Mouse (Mus musculus) erythroid progenitor cell, adult 5-6 weeks (primary cell): ENCODE data around the gene Fxyd6. TPM values are rescaled to one million over a fixed set of nuclear protein-coding genes. Genes with fewer than 3 reads are reported as not detected.

Experiments used
- ATAC-seq: replicated peaks from 2 replicates; pipeline ENCODE4 v1.8.0; 2016; ENCODE audit warnings: moderate number of reproducible peaks, mild to moderate bottlenecking, moderate TSS enrichment, inconsistent platforms; ENCODE audit not compliant: poor library complexity, low FRiP score, severe bottlenecking
- total RNA-seq, 2 experiments: library from RNA; stranded (forward) in 1 of 2; stranded (reverse) in 1 of 2; fragments of 150-400 nt in 1 of 2; fragments of 186-747, 209-891 nt in 1 of 2; gene quantifications; 2 replicates each; pipeline versions ENCODE4 v1.2.3 to v1.2.4; 2015 to 2017; ENCODE audit warnings: low replicate concordance in 2 of 2

The Fxyd6 gene
- total RNA-seq, 2 experiments from 2014 or later = not detected

GRCm38 (mm10) chr9:45407706-45408675 lies 38.0 kb downstream of the Fxyd6 start:
- ATAC-seq = no peak

DNA sequence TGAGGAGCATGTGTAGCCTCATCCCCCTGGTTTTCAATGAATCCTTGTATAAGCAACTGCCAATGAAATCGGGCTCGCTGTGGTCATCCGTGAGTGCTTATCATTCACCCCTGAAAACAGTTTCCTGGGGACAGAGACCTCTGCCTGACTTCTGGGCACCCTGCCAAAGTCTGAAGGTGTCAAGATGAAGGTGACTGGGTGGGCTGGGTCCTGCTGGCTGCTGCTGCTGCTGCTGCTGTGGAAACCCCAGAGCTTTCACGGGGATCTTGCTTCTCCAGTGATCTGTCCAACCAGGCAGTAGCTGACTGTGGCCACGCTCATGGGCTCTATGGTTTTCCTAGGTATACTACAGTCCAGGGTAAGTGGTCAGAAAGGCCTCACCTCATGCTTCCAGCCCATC lies 40.2 kb downstream of the Fxyd6 start:
- ATAC-seq = no peak

- ATAC-seq = no peak
These were observed 40.6 kb downstream of the Fxyd6 start for GRCm38 (mm10) chr9:45410614-45411013.

GRCm38 (mm10) chr9:45411111-45411510 lies 41.1 kb downstream of the Fxyd6 start:
- ATAC-seq = no peak

- no peak for ATAC-seq
These were observed 41.8 kb downstream of the Fxyd6 start for GRCm38 (mm10) chr9:45411803-45412202.

GRCm38 (mm10) chr9:45412287-45412686 lies 42.3 kb downstream of the Fxyd6 start:
- ATAC-seq = peak; percentile 47; the same call in 1 of the 2 replicates

- no peak for ATAC-seq
These were observed 42.9 kb downstream of the Fxyd6 start for GRCm38 (mm10) chr9:45412700-45413477.

- ATAC-seq = no peak
These were observed 43.6 kb downstream of the Fxyd6 start for GRCm38 (mm10) chr9:45413478-45414140.

DNA sequence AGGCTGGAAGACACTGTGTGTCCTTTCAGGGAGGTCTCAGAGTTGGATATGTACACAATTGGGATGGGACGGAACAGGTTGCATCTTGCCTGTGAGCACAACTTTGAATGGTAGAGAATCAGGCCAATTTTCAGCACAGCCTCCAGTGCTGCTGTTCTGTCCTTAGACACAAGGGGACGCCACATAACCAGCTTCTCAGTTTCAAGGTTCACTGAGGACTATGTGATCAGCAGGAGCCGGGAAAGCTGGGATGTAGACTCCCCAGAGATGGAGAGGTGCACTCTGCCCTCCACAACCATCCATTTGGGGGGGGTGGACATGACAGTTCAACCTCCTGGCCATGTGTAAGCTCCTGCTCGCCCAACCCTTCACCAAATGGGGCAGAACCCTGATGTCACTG lies 45.9 kb downstream of the Fxyd6 start:
- ATAC-seq = no peak

GRCm38 (mm10) chr9:45417245-45417644 lies 47.3 kb downstream of the Fxyd6 start:
- ATAC-seq = peak; percentile 51

- ATAC-seq = no peak
These were observed 48.3 kb downstream of the Fxyd6 start for GRCm38 (mm10) chr9:45418252-45418651.

GRCm38 (mm10) chr9:45421209-45421608 lies 51.2 kb downstream of the Fxyd6 start:
- ATAC-seq = no peak

- no peak for ATAC-seq
These were observed 52.8 kb downstream of the Fxyd6 start for GRCm38 (mm10) chr9:45422761-45423298.

GRCm38 (mm10) chr9:45426456-45426855 lies 56.5 kb downstream of the Fxyd6 start, which contains the start of gene Dscaml1:
TSS of gene Dscaml1 (plus strand) at chr9:45426628.
- ATAC-seq = no peak

GRCm38 (mm10) chr9:45429392-45429791 lies 59.4 kb downstream of the Fxyd6 start:
- no peak for ATAC-seq

- no peak for ATAC-seq
These were observed 60.1 kb downstream of the Fxyd6 start for GRCm38 (mm10) chr9:45429951-45430697.

DNA sequence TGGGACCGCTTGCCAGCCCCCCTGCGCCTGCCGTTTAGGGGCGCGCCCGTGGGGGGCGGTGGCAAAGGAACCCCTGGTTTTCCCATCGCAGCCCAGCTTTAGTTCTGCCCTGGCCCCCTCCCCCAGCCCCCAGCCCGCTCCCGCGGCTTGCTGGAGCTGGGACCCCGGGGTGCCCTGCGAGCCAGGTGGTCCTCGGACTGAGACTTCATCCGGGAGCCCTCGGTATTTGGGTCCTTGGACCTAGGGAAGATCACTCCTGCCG lies 60.6 kb downstream of the Fxyd6 start:
- no peak for ATAC-seq

DNA sequence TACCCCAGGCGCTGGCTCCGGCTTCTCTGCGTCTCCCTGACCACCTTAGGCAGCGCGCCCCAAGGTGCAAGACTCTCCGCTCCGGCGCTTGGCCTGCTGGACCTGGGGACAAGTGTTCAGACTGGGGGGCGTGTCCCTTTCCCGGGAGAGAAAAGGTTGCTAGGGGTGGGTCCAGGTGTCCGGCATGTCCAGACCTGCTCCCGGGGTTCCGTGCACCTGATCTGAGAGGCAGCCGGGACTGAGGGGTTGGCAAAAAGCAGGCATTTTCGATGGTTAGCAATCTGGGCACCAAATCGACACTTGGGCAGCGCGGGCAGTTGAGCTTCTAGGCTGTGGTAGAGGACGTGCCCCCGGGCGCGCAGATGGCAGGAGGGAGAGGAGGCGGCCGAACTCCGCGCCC lies 61.2 kb downstream of the Fxyd6 start:
- no peak for ATAC-seq

DNA sequence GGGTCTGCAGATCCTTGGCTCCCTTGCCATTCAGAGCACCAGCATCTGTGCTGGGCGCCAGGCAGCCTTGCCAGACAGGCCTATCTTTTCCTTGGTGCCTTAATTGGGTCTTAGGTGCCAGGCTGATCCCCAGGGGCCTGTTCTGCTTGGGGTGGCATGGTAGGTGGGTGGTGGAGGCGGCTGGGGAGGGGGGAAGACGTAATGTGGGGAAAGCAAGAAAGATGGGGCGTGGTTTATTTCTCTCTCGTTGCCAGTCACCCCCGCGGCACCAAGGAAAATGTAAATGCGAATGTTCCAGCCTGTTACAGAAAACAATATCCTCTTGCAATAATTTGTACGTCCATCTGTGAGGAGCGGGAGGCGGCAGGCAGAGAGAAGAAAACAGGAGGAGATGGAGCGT lies 62.7 kb downstream of the Fxyd6 start:
- no peak for ATAC-seq
